Mouse (Mus musculus) hindbrain, embryonic 14.5 days (tissue): ENCODE data around the gene Ccdc85c. TPM values are rescaled to one million over a fixed set of nuclear protein-coding genes. Genes with fewer than 3 reads are reported as not detected.

ENCODE experiments used
- ATAC-seq: fragments of 200-750 bp; cut with Nextera tagmentation; 2 replicates; pipeline ENCODE4 v1.8.0; 2017; ENCODE audit warnings: moderate number of reproducible peaks, mild to moderate bottlenecking, moderate TSS enrichment, moderate library complexity; ENCODE audit not compliant: low FRiP score
- DNase-seq: peaks from one replicate; pipeline ENCODE4 v3.0.0-alpha.2; 2015; ENCODE audit warnings: low spot score
- H3K27ac ChIP-seq: fragments of 300-500 bp; sonication (generic); 2 replicates; pipeline ENCODE4 v1.5.1; 2014; ENCODE audit warnings: mild to moderate bottlenecking, moderate library complexity
- H3K27me3 ChIP-seq: fragments of 300-500 bp; sonication (generic); 2 replicates; pipeline ENCODE4 v1.6.1; 2014; ENCODE audit warnings: mild to moderate bottlenecking, low read length, mixed read lengths; ENCODE audit not compliant: control insufficient read depth, insufficient read depth
- H3K36me3 ChIP-seq: fragments of 300-500 bp; sonication (generic); replicated peaks from 2 replicates; pipeline ENCODE4 v1.6.1; 2014; ENCODE audit not compliant: control insufficient read depth, insufficient read depth
- H3K4me1 ChIP-seq: fragments of 300-500 bp; sonication (generic); replicated peaks from 2 replicates; pipeline ENCODE4 v1.6.1; 2014; ENCODE audit warnings: antibody characterized with exemption, low read length, mixed read lengths; ENCODE audit not compliant: control insufficient read depth, insufficient read depth
- H3K4me2 ChIP-seq: fragments of 300-500 bp; sonication (generic); replicated peaks from 2 replicates; pipeline ENCODE4 v1.6.1; 2014; ENCODE audit warnings: mild to moderate bottlenecking, moderate library complexity
- H3K4me3 ChIP-seq: fragments of 300-500 bp; sonication (generic); replicated peaks from 2 replicates; pipeline ENCODE4 v1.5.1; 2014; ENCODE audit warnings: mild to moderate bottlenecking, low read length
- H3K9ac ChIP-seq: fragments of 300-500 bp; sonication (generic); 2 replicates; pipeline ENCODE4 v1.6.1; 2014
- H3K9me3 ChIP-seq: fragments of 300-500 bp; sonication (generic); 2 replicates; pipeline ENCODE4 v1.6.1; 2016; ENCODE audit warnings: low read length; ENCODE audit not compliant: control insufficient read depth
- WGBS: fragments of 180-500 bp; shearing (Covaris S2); extraction: QIAGEN DNeasy Blood & Tissue Kit; methylation state at CpG from one replicate; pipeline ENCODE4 v1.1.7; 2014; 5-methylcytosine and 5-hydroxymethylcytosine counted together
- polyA plus RNA-seq: library from polyadenylated mRNA; unstranded; fragments of >200 nt; fragmentation: Nextera tagmentation; extraction: Ambion mirVana; gene quantifications from 2 replicates; pipeline ENCODE4 v1.2.1, GENCODE M21; 2014

Gene Ccdc85c
- polyA plus RNA-seq, 1 experiment from 2014 or later, result 16.5 TPM

- H3K27ac ChIP-seq, result peak overlapping the region; percentile 62
- no peak overlapping the region for H3K4me3 ChIP-seq
- 29% methylated on average over 11 of the region's 11 CpGs for WGBS
- H3K36me3 ChIP-seq, result no peaks in the 10 kb centered on the region
- no peaks in the 10 kb centered on the region for H3K27me3 ChIP-seq
- no peak for DNase-seq
- ATAC-seq, result 0 out of 2 replicates have a peak, but pooled peaks have one; percentile 21
- H3K4me2 ChIP-seq, result peak overlapping the region; percentile 23
- H3K9ac ChIP-seq, result peak overlapping the region; percentile 20; the same call in 1 of the 2 replicates
- peaks cover 15% of the 10 kb centered on the region for H3K4me1 ChIP-seq
- no peaks in the 10 kb centered on the region for H3K9me3 ChIP-seq
Observed at GRCm38 (mm10) chr12:108285225-108286011, 10.2 kb upstream of the Ccdc85c start.

DNA sequence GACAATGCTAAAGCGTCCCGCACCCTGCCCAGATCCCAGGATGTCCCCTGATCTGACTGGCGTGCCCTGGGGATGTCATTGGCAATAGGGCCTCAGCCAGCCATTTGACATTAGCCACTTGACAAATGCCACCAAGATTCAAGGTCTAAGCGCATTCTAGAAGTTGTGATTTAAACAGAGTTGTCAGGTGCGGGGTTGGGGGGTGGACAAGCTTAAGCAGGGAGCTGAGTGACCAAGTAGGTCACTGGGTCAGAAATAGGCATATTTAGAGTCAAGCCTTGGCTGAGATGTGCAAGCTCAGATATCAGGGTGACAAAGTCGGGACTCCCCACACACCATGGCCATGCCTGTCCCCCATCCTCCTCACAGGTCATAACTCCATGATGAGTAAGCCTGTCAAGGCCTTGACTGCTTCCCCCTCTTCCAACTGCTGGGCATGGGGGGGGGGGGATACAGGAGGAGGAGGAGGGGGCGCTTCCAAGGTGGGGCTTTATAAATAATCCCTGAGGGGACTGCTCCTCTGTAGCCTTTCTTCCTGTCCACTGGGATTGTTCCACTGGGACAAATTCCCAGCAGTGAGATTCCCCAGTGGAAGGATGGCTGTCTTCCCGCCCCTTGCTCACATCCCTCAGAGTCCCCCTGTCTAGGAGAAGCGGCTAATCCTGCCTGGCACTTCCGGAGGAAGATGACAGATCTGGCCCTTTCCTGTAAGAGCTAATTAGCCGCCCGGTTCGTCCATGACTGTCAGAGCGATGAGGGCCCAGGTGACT lies 9.4 kb upstream of the Ccdc85c start:
- Histone ChIP-seq H3K4me2 (peak overlapping the region; percentile 23), H3K4me1 (peaks cover 15% of the 10 kb centered on the region), H3K36me3 (no peaks in the 10 kb centered on the region), H3K9me3 (no peaks in the 10 kb centered on the region), H3K27ac (peak overlapping the region; percentile 62), H3K4me3 (no peak overlapping the region), H3K27me3 (no peaks in the 10 kb centered on the region), H3K9ac (0 out of 2 replicates have a peak overlapping the region, but pooled peaks have one; percentile 20)
- no peak for DNase-seq
- 35% methylated on average over 14 of the region's 14 CpGs for WGBS
- 0 out of 2 replicates have a peak, but pooled peaks have one; percentile 39 for ATAC-seq

DNA sequence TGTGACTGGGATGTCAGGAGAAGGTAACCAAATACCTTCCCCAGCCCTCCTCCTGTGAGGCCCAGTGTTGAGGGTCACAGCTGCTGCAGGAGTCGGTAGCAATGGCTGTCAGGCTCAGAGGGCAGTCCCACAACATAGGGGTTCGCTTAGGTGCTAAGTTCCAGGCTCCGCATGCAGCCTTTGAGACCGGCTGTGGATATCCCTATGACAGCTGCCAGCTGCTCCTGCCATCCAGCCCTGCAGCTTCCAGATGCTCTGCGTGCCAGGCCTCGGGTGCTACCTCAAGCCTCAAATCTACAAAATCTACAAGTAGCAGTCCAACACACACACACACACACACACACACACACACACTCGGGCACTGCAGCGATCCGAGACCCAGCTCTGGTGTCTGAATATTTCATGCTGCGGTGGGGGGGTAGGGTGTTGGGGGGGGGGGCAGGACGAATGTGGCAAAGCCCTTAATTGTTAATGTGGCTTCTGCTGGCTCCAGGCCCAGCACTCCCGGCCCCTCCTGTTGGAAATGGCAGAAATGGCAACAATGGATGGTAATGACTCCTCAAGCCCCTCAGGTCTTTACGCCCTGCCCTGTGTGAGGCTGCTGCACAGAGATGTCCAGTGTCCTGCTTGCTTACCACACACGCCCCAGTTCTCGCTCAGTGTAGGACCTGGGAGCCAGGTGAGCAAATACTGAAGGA lies 3.1 kb upstream of the Ccdc85c start:
- Histone ChIP-seq H3K36me3 (no peaks in the 10 kb centered on the region), H3K4me3 (peak overlapping the region; percentile 51; the same call in 1 of the 2 replicates)

GRCm38 (mm10) chr12:108277341-108277841 lies 2.2 kb upstream of the Ccdc85c start:
- peak; percentile 56 for DNase-seq
- no peak for ATAC-seq
- 0% methylated on average over 12 of the region's 12 CpGs for WGBS

More for the DNA sequence above, 3.1 kb upstream of the Ccdc85c start:
- DNase-seq (no peak), ATAC-seq (no peak)
- no peaks in the 10 kb centered on the region for H3K27me3 ChIP-seq
- peak overlapping the region; percentile 94 for H3K4me2 ChIP-seq
- peak overlapping the region; percentile 98 for H3K27ac ChIP-seq
- H3K9me3 ChIP-seq, result no peaks in the 10 kb centered on the region
- peak overlapping the region; percentile 89 for H3K9ac ChIP-seq
- 18% methylated on average over 14 of the region's 15 CpGs for WGBS
- H3K4me1 ChIP-seq, result peaks cover 33% of the 10 kb centered on the region

GRCm38 (mm10) chr12:108275920-108276822 lies 946 bp upstream of the Ccdc85c start:
- under 1% methylated on average over 46 of the region's 47 CpGs for WGBS
- ATAC-seq, result no peak
- H3K4me1 ChIP-seq, result peaks cover 55% of the 10 kb centered on the region

More at GRCm38 (mm10) chr12:108277341-108277841, 2.2 kb upstream of the Ccdc85c start:
- H3K9ac ChIP-seq, result peak overlapping the region; percentile 89
- H3K36me3 ChIP-seq, result no peaks in the 10 kb centered on the region
- H3K4me2 ChIP-seq, result peak overlapping the region; percentile 94
- H3K4me1 ChIP-seq, result peaks cover 42% of the 10 kb centered on the region
- peak overlapping the region; percentile 51 for H3K4me3 ChIP-seq
- no peaks in the 10 kb centered on the region for H3K9me3 ChIP-seq
- no peaks in the 10 kb centered on the region for H3K27me3 ChIP-seq
- H3K27ac ChIP-seq, result peak overlapping the region; percentile 98

DNA sequence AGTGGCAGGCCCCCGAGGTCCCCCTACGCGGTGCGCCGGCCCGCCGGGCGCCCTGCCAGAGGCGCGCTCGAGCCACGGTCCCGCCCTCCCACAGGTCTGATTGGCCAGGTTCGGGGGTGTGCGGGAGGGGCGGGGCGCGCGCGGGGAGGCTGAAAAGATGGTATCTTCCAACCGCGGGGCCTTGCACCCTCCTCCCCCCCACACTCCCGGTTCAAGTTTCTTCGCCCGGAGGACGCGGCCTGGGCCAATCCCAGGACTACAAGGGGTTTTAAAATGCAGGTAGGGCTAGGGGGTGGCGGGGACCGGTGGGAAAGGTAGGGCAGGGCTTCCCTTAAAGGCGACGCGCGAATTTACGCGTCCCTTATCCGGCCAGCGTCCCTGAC lies 274 bp upstream of the Ccdc85c start:
- Histone ChIP-seq H3K27ac (peak overlapping the region; percentile 98), H3K9me3 (no peaks in the 10 kb centered on the region), H3K9ac (peak overlapping the region; percentile 90), H3K36me3 (no peaks in the 10 kb centered on the region), H3K4me3 (peak overlapping the region; percentile 65), H3K4me2 (peak overlapping the region; percentile 97), H3K4me1 (peaks cover 61% of the 10 kb centered on the region), H3K27me3 (no peaks in the 10 kb centered on the region)
- WGBS, result under 1% methylated on average over 26 of the region's 37 CpGs
- ATAC-seq (peak; percentile 93), DNase-seq (peak; percentile 98)

More at GRCm38 (mm10) chr12:108275920-108276822, 946 bp upstream of the Ccdc85c start:
- no peaks in the 10 kb centered on the region for H3K9me3 ChIP-seq
- H3K36me3 ChIP-seq, result no peaks in the 10 kb centered on the region
- H3K4me3 ChIP-seq, result peak overlapping the region; percentile 51
- H3K9ac ChIP-seq, result peak overlapping the region; percentile 89
- peak; percentile 72 for DNase-seq
- H3K4me2 ChIP-seq, result peak overlapping the region; percentile 94
- H3K27ac ChIP-seq, result peak overlapping the region; percentile 98
- H3K27me3 ChIP-seq, result no peaks in the 10 kb centered on the region

GRCm38 (mm10) chr12:108274313-108274595 lies 971 bp downstream of the Ccdc85c start:
- WGBS, result under 1% methylated on average over 22 of the region's 35 CpGs
- no peaks in the 10 kb centered on the region for H3K27me3 ChIP-seq
- ATAC-seq (no peak), DNase-seq (no peak)
- 0 out of 2 replicates have a peak, but pooled peaks cover 6% of the 10 kb centered on the region for H3K36me3 ChIP-seq
- H3K9me3 ChIP-seq, result no peaks in the 10 kb centered on the region
- peak overlapping the region; percentile 90 for H3K9ac ChIP-seq
- peaks cover 74% of the 10 kb centered on the region for H3K4me1 ChIP-seq
- peak overlapping the region; percentile 65 for H3K4me3 ChIP-seq
- H3K27ac ChIP-seq, result peak overlapping the region; percentile 94
- peak overlapping the region; percentile 97 for H3K4me2 ChIP-seq
